Mouse (Mus musculus) layer of hippocampus, adult 9-11 months (tissue): ENCODE measurements around the gene Zfp408.

Experiments
- DNase-seq: peaks from one replicate; pipeline ENCODE4 v3.0.0; 2022

Gene Zfp408

DNA sequence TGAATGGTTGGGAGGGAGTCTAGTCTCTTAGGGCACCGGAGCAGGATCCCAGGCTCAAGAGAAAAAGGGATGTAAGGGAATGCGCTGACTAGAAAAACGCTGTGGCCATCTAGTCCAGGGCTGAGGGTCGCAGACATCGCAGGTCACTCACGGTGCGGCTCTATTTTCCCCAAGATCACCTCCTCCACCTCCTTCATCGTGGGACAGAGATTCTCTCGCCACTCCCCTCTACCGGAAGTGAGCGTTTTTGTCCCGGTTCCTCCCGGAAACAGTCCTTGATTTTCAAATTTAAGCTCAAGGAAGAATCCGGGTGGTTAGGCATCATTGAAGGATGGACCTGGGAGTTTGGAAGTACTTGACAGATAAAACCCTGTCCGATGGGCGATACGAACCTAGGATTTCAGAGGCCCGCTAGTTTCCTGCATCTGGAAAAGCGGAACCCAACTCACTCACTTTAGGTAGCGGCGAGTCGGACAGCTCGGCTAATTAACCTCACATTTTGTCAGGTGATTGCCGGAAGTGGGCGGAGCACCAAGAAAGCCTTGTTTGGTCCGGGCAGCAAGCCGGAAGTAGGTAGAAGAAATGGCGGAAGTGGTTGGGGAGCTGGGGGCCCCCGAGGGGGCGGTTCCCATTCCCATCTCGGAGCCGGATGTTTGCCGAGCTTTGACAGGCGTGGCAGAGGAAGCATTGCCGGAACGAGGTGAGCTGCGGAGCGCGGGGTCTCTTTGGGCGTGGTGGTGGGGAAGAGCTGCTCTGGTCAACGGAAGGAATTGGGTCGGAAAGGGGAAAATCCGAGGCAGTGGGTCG is at the start of gene Zfp408, which contains the start of gene Arhgap1:
Gene Zfp408 (minus strand): TSS at position 239 of the 807 bp plus-strand sequence.
Gene Arhgap1 (plus strand): TSS at position 308 of the 807 bp plus-strand sequence.
- DNase-seq, result peak; percentile 97

DNA sequence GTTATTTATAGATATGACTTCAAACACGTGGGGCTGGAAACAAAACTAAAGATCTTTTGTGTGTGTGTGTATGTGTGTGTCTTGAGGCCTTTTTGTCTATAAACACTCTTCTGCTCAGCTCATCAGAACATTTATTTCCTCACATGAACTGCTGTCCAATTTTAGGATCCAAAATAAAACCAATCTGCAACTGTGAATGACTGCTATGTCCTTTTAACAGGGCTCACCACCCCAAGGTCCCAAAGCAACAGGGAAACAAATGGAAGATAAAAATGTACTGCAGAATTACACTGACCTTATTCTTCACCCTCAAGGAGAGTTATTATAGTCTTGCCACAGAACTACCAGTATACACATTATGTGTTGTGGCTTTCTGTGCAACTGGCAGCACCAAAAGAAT is 49.6 kb upstream of the Zfp408 start:
- no peak for DNase-seq

DNA sequence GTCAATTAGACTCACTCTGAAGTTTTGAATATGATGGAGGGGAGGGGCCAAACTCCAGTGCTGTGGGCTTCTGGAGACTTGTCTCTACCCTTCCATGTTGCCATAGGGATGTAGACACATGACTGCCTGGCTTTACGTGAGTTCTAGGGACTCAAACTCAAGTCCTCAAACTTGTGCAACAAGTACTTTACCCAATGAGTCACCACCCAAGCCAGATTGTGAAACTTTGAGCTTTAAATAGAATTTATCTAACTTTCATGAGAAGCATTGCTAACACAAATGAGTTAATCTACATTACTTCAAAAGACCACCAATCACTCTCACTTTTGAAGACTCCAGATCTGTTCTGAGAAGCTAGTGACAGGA is 46.6 kb upstream of the Zfp408 start:
- no peak for DNase-seq

DNA sequence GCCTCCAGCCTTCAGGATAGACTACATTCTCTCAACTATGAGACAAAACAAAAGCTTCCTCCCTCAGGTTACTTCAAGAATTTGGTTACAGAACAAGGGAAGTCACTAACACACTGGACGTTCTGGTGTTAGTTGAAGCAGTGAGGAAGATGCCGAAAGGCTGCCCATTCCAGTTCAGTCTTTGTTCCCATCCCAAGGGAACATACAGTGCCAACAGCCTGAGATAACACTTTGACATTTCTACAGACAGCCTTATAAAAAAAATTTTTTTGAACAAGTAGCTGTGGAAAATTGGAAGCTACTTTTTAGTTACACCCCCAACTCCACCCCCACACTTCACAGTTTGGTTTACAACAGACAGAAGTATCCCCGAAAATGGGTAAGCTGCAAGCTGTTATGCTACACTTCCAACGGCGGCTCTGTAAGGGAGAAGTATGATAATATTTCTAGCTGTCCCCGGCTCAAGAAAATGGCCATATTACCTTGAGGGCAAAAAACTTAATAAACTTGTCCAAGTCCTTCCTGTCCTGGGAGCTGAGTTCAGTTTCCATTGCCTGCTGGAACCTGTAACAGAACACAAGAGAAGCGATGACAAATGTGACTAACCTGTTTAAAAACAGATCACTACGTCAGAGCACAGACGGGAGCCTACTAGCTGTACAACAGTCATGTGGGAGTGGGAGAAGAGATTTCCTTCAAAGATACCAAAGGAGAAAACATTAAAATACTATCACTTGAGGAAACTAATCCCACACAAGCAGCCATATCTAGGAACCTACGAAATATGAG is 46.0 kb upstream of the Zfp408 start:
- DNase-seq, result peak; percentile 43

DNA sequence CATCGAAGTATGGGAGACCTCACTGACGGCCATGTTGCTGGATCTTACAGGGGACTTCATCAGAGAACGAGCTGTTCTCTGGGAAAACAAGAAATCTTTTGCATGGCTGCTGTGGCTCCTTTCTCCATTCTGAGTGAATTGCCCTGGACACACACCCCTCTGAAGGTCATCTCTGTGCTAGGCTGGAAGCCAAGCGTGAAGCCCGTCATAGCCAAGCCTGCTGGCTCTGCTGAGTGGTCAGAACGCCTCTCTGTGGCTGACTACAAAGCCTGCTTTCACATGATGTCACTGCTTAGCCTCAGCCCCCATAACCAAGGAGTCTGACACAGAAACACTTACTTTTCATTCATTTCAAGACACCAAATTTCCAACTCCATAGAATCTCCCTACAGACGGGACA is 39.9 kb upstream of the Zfp408 start:
- DNase-seq, result peak; percentile 66

DNA sequence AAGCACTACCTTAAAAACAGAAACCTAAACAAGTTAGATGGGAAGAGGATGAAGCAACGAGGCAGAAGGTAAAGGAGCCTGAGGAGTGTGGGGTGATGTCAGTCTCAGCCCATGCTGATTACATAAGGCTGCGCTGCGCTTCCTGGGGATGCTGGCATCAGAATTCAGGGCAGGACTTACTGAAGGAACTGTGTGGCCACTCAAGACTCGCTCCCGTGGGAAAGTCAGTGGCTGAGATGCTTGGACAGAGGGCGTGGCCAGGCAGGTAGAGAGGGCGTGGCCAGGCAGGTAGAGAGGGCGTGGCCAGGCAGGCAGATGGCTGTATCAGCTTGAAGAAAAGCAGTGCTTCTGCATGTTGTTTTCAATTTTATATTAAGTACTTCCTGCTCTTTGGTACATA is 34.3 kb upstream of the Zfp408 start:
- no peak for DNase-seq

DNA sequence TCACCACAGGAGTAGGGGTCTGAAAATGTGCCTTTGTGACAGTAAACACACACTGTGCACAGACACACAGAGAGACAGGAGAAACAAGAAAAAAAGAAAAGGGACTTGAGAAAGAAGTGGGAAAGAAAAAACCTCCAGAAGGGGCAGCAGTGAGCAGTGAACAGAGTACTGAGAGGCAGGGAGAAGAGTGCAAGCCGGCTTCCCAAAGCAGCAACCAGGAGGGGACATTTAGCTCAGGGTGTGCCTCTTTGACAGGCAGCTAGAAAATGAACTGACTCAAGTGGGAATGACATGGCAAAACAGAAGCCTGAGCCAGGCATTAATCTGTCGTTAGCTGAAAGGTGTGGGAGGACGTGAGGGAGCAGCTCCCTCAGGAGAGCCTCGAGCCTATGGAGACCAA is 33.3 kb upstream of the Zfp408 start:
- DNase-seq, result peak; percentile 58

DNA sequence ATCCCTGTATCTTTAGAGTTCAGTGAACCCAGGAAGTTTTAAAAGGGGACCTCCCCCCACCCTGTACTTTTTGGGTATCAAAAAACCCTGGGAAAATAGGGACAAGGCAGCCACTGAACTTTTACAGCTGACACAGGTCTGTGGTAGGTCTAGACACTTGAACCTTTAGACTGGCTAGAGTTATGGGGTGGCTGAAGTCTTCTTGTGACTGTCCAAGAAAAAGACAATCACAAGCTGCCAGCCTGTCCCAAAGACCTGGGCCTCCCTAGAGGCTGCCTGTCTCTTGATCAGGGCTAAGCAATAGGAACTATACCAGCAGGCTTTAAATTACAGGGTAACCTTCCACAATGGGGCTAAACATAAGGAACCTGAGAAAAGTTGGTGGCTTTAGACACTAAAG is 27.4 kb upstream of the Zfp408 start:
- DNase-seq, result no peak

DNA sequence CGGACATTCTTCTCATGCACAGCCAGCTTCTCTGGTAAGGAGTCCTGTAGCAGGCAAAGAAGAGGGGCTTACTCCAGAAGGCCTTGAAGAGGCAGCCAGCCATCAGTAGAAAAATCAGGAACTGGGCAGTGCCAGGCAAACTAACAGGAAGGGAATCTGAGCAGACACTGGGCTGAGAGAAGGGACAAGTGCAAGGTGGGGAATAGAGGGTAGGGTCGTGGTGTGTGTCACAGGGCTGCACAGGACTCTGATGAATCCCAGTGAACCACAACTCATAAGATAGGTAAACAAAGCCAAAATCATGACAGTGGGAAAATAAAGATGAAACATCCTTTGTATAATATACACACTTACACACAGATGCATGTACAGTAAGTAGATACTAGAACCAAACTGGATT is 26.8 kb upstream of the Zfp408 start:
- no peak for DNase-seq

DNA sequence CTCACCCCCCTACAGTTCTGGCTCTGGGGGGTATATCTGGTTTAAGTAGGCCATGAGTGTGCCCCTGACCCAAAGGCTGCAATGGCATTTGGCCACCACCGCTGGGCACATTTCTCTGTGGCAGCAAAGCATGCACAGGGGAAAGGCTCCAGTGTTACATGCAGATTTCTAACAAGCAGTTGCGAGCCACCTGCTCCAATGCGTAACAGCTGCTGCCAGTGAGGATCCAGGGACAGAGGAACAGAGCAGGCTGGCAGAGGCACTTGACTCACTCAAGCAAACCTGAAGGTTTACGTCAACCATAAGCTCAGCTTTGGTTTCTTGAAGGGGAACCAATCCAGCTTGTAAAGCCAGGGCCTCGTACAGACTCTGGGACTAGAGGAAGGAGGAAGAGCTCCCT is 25.3 kb upstream of the Zfp408 start:
- peak; percentile 77 for DNase-seq

DNA sequence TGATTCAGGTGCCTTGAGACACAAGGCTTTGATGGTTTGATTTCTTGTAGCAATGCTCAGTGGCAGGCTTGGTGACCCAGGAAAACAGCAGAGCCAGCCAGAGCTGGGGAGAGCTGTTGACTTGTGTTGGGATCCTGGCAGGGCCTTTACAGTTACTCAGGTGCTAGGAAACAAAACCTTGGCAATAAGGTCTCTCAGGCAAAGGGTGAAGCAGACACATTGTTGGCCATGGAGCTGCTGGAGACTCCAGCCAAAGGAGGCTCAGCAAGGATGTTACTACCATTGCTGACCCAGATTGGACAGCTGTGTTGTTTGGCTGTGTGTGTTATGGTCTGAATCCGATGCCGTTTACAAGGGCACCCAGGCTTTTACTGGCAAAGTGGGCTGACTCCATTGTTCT is 24.0 kb upstream of the Zfp408 start:
- DNase-seq, result no peak

DNA sequence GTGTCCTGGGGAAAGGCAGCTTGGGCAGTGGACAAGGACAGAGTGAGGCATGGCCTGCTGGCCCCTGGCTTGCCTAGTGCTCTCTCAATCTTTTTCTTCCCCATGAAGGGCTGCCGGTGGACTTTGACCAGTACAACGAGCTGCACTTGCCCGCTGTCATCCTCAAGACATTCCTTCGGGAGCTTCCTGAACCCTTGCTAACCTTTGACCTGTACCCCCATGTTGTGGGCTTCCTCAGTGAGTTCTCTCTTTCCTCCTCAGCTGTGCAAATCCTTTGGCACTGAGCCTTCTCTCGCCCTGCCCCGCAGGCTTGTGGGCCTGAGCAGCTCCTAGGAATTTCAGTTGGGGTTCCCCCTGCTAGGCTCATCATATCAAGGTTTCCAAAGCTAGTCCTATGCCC is 20.4 kb upstream of the Zfp408 start:
- DNase-seq, result no peak

DNA sequence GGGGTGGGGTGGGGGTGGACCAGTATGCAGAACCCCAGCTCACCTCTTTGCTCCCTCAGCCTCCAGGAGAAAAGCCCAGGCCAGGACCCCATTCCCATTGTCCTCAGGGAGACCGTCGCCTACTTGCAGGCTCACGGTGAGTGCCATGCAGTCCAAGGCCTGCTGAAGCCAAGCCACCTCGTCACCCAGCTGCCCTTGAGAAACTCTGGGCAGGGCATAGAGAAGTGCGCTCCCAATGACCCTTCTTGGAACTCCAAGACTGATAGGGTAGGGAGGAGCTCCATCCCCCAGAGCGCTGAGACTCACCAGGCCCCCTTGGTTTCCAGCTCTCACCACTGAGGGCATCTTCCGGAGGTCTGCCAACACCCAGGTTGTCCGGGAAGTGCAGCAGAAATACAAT is 19.7 kb upstream of the Zfp408 start:
- DNase-seq, result no peak

DNA sequence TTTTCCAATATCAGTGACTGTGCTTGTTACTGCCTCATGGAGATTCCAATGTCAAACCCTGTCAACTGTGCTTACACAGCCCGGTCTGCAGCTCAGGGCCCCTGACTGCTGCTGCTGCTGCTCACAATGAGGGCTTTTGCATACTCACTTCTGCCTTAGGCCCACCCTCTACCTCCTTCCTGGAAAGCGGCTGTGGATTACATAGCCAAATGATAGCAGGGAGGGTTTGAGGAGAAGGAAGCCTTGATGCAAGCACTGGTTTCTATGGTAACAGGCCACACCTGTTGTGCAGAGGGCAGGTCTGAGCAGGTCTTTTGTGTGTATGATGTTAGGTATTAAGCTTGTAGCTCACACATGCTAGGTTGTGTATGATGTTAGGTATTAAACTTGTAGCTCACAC is 18.2 kb upstream of the Zfp408 start:
- no peak for DNase-seq

DNA sequence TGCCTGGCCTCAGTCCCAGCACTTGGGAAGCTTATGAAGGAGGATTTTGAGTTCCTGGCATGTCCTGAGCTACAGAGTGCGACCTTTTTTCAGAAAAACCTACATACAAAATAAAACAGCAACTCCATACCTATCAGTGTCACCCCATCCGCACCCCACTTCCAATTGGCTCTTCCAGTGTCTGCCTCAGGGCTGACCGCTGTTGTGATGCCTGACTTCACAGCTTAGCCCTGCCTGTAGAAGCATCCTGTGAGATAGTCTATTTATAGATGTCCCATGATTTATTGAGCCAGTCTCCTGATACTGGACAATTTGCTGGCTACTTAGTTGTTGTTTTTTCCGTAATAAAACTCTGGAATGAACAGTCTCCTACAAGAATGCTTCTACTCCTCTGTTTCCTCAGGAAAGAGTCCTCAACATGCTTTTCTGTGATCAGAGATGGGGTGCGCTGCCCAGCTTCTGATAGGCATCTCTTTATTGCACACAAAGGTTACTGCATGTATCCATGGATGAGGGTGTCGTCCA is 16.9 kb upstream of the Zfp408 start:
- no peak for DNase-seq

DNA sequence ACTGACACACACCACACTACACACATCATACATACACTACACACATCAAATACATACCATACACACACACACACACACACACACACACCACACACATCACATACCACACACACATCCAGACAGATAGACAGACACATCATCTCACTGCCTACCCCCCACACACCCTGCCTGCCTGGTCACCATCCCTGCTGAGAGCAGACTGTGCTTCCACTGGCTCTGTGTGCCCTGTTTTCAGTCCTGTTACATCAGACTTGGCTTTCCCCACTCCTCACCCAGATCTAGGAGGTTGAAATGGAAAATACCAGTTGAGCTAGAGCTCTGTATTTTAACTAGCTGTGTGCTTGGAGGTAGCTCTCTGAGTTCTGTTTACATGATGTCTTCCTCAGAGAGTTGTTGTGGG is 15.2 kb upstream of the Zfp408 start:
- no peak for DNase-seq

DNA sequence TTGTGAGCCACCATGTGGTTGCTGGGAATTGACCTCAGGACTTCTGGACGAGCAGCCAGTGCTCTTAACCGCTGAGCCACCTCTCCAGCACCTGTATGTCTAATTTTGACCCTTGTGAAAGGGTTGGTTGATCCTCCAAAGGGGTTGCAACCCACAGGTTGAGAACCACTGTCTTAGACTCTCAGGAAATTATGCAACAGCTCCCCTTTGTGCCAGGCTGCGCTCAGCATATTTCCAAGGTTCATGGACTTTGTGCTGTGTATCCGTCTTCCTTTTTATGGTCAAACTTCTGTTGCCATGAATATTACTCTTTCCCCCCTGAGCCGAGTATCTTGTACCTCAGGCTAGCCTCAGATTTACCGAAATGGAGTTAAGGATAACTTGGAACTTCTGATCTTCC is 11.4 kb upstream of the Zfp408 start:
- DNase-seq, result no peak

DNA sequence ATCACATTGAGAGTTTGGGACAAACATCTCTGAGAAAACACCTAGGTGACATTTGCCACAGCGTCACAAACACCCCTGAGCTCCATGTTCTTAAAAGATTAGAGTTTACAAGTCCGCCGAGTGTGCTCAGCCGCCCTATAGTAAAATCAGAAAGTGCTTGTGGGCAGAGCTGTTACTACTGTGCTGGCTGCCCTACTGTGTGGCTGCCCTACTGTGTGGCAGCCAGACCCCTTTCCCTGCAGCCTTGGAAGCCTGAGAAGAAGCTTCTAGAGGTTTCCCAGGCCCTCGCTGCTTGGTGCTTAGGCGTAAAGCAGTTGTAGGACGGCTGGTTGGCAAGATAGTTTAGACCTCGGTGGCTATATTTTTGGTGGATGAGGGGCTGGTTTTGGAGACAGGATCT is 10.1 kb upstream of the Zfp408 start:
- no peak for DNase-seq

DNA sequence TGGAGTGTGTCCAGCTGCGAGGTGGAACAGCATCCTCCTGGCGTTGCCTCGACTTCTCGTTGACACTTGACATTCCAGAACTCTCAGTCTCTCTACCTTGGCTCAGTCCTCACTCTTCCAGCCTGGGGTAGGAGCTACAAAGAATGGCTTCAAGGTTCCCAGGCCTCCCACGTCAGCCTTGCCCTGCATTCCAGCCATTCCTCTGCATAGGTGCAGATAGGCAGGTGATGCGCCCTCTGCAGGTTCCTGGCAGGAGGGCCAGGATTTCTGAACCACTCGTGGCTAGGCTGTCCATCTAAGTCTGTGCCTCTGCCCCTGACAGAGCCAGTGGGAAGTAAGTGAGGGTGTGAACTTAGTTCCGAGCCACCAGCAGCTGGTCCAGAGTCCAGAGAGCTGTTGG is 7.2 kb upstream of the Zfp408 start:
- DNase-seq, result no peak

DNA sequence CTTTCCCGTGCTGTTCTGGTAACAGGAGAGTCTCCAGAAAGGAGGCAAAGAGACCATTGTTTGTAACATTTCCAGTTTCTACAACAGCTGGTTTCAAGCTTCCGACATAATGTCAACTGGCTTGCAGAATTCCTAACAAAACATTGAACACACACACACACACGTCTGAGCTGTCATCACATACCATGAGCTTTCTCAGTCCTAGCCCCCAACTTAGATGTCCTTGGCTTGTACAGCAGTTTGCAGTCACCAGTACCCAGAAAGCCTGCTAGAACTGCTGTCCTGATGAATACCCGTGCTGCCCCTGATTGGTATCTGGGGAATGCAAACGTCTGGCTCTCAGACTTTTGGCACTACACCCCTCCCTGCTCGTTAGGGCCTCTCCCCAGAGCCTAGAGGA is 6.2 kb upstream of the Zfp408 start:
- no peak for DNase-seq

DNA sequence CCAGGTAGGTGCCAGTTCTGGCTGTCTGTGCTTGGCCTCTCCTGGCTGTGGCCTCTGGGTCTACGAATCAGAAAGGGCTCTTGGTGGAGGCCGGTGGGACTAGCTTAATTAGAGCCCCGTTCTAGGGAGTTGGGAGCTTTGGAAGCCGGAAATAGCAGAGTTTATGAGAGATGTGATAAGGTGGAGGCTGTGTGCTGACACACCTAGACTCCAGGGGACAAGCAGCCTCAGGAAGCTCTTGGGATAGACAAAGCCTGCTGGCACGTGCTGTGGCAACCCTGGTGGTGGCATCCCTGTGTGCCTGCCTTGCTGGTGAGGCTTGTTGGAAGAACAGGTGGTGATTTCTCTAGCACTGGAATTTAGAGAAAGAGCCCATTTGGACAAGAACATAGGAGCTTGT is 5.8 kb upstream of the Zfp408 start:
- DNase-seq, result no peak

DNA sequence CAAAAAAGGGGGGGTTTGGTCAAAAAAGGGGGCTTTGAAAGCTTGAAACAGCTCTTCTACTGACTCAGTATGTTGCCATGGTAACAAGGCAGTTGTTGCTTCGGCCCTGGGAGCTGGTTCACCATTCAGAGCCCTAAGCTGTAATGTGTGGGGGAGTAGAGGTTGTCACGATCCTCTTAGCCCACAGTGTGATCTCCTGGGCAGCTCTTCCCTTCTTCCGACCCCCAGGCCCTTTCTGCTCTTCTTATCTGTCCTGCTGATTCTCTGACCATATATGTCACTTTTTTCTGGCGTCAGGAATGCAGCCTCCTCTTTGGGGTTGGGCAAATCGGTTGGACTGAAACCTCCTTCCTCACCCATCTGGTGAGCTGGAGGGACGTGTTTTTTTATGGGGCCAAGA is 3.3 kb upstream of the Zfp408 start:
- DNase-seq, result peak; percentile 56

DNA sequence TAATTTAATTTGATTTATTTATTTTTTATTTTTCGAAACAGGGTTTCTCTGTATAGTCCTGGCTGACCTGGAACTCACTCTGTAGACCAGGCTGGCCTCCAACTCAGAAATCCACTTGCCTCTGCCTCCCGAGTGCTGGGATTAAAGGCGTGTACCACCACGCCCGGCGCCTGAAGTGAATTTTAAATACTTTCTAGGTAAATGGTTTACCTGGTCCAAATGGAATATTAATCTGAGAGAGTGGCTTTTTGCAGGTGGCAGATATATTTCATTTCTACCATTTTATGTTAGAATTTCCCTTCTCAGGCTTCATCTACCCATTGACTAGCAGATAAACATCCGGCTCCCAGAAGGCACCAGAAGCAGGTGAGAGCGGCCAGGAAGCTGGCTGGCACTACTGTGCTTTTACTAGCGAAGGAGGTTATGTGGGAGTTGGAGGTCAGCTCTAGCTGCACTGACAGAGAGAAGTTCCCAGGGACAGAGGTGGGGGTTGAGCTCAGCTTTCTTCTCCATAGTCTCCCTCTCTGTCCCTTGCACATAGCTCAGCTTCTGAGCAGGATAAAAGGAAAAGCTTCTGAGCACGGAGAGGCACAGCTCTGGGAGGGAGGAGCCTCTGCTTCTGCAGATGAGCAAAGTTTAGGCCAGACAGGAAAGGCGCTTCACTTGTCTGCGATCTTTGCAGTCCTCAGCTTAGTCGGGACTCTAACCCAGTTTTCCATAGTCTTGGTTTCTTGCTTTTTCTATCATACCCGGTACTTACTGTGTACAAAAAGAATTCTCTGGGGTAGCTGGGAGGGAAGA is 2.1 kb upstream of the Zfp408 start:
- no peak for DNase-seq
